ENCODE assay signal across 14 mouse cellular contexts in genomic region chr2:44306137-44306536, GRCm38 (mm10).
A peak's percentile ranks its signal among the peaks of the same experiment; 100 is the strongest.
DNase-seq lines count a peak whose midpoint lies in the region; ATAC-seq and TF ChIP-seq lines count a peak whose summit lies in the region.
"Had no signal": no experiment of that assay in that cellular context is flagged by ENCODE, and none has a peak within 500 bp of the region (broad histone marks: within the 10 kb centered on the region; RNA-seq: fewer than 3 reads in every experiment).

No protein-coding gene starts in this region.

- WGBS in liver, embryonic 14.5 days (ENCODE audit: insufficient replicate concordance) = 38% methylated on average over 2 of the region's 2 CpGs
- WGBS in liver, embryonic 12.5 days (ENCODE audit: insufficient replicate concordance) = 44% methylated on average over 2 of the region's 2 CpGs

- H3K4me1 ChIP-seq in liver, embryonic 14.5 days (replicated peaks; ENCODE audit: control insufficient read depth in 2 of 2, insufficient read depth in 2 of 2, low read length in 1 of 2) = peaks cover 0 to 3% of the 10 kb centered on the region in 2 experiments; a peak in 1 of 4 replicates
- H3K4me1 ChIP-seq in liver, embryonic 12.5 days = peaks cover 8% of the 10 kb centered on the region

- H3K27ac ChIP-seq in liver, embryonic 14.5 days = no peak overlapping the region
- no peak overlapping the region for H3K27ac ChIP-seq in liver, embryonic 12.5 days
- H3K27ac ChIP-seq: midbrain, embryonic 13.5 days had no signal

- no peaks in the 10 kb centered on the region for H3K36me3 ChIP-seq in liver, embryonic 14.5 days (replicated peaks; ENCODE audit: control insufficient read depth, insufficient read depth, low read depth)
- no peaks in the 10 kb centered on the region for H3K36me3 ChIP-seq in liver, embryonic 12.5 days
- H3K36me3 ChIP-seq: heart, embryonic 12.5 days; midbrain, embryonic 13.5 days had no signal

- no peak for TF ChIP-seq EP300 in liver, embryonic 14.5 days (IDR thresholded peaks at IDR 0.05; ENCODE audit: low read depth)

- no peaks in the 10 kb centered on the region for H3K9me3 ChIP-seq in liver, embryonic 14.5 days (ENCODE audit: control insufficient read depth, low read length)
- H3K9me3 ChIP-seq in liver, embryonic 12.5 days (replicated peaks) = no peaks in the 10 kb centered on the region
- H3K9me3 ChIP-seq: heart, embryonic 12.5 days; midbrain, embryonic 13.5 days had no signal

- no peaks in the 10 kb centered on the region for H3K27me3 ChIP-seq in liver, embryonic 14.5 days (ENCODE audit: control insufficient read depth, insufficient read depth, low read length)
- no peaks in the 10 kb centered on the region for H3K27me3 ChIP-seq in liver, embryonic 12.5 days (replicated peaks)
- H3K27me3 ChIP-seq: heart, embryonic 12.5 days; midbrain, embryonic 13.5 days had no signal

- no peak overlapping the region for H3K4me3 ChIP-seq in liver, embryonic 14.5 days (ENCODE audit: insufficient read depth in 1 of 2, low read depth in 2 of 2, low read length in 2 of 2)
- H3K4me3 ChIP-seq in liver, embryonic 12.5 days = no peak overlapping the region
- H3K4me3 ChIP-seq: heart, embryonic 12.5 days; midbrain, embryonic 13.5 days had no signal

- no peak overlapping the region for H3K9ac ChIP-seq in liver, embryonic 14.5 days (replicated peaks)
- H3K9ac ChIP-seq in liver, embryonic 12.5 days = no peak overlapping the region
- H3K9ac ChIP-seq: heart, embryonic 12.5 days; midbrain, embryonic 13.5 days had no signal

- peak; percentile 19 for DNase-seq in embryo, embryonic 11 days
- DNase-seq in embryo, embryonic 10 days (ENCODE audit: low spot score) = no peak
- no peak for DNase-seq in liver, embryonic 14.5 days (ENCODE audit: low read depth in 3 of 3, low spot score in 3 of 3)
- peak; percentile 6 for DNase-seq in MEL-GATA-1-ER (ENCODE audit: extremely low read depth, low read depth)
- peak; percentile 41 for DNase-seq in retina, embryonic 14.5 days (ENCODE audit: low spot score)
- no peak for DNase-seq in cerebellum, adult 11 months
- DNase-seq in cerebellum, adult 8-10 months = no peak
- DNase-seq: adrenal gland, postnatal 10 days; cerebellum, adult 2 months; kidney, postnatal 4 days; lung, adult 18-20 months had no signal

- TF ChIP-seq CTCF in liver, embryonic 14.5 days (IDR thresholded peaks at IDR 0.05; ENCODE audit: low read depth) = peak; percentile 18; the same call in 1 of the 2 replicates

- no peak overlapping the region for H3K4me2 ChIP-seq in liver, embryonic 14.5 days (ENCODE audit: low read depth)
- no peak overlapping the region for H3K4me2 ChIP-seq in liver, embryonic 12.5 days
- H3K4me2 ChIP-seq: heart, embryonic 12.5 days; midbrain, embryonic 13.5 days had no signal

- no peak for ATAC-seq in liver, embryonic 14.5 days (ENCODE audit: insufficient read depth)
- ATAC-seq in liver, embryonic 12.5 days = no peak

Comparison
In these comparisons a context has a peak if more than half of its experiments do, and no peak if none do; other contexts are left out.
1. DNase-seq: peak in embryo, embryonic 11 days (single experiment), MEL-GATA-1-ER (single experiment) and retina, embryonic 14.5 days (single experiment); none in embryo, embryonic 10 days (single experiment), liver, embryonic 14.5 days (0 of 3), cerebellum, adult 11 months (single experiment) and cerebellum, adult 8-10 months (single experiment).